Mouse (Mus musculus) monocyte, adult 59 days (primary cell): ENCODE data around the gene Olfr1504. TPM values are rescaled to one million over a fixed set of nuclear protein-coding genes. Genes with fewer than 3 reads are reported as not detected.

Experiments used
- total RNA-seq, 2 experiments: library from RNA; stranded (reverse); gene quantifications; one replicate each; pipeline ENCODE4 v1.2.4; 2023

The Olfr1504 gene
- not detected for total RNA-seq

GRCm38 (mm10) chr19:13897828-13898227 lies at the start of gene Olfr1504:
Olfr1504 (minus strand) TSS chr19:13897928.

GRCm38 (mm10) chr19:13913230-13913629 lies 15.5 kb upstream of the Olfr1504 start, which contains the start of gene Olfr1505:
Olfr1505 (plus strand) TSS chr19:13913530.

GRCm38 (mm10) chr19:13861495-13861894 lies 36.2 kb downstream of the Olfr1504 start, which contains the start of gene Olfr1502:
Olfr1502 (plus strand) TSS chr19:13861795.

GRCm38 (mm10) chr19:13850592-13850991 lies 47.1 kb downstream of the Olfr1504 start, which contains the start of gene Olfr1501:
Olfr1501 (minus strand) TSS chr19:13850692.

Other genes starting within 250 kb of the Olfr1504 start
- gene Olfr1490, start 246.8 kb downstream of the Olfr1504 start, total RNA-seq = not detected
- gene Olfr1491, start 200.7 kb downstream of the Olfr1504 start, total RNA-seq = not detected
- gene Olfr1493-ps1, start 174.7 kb downstream of the Olfr1504 start, total RNA-seq = not detected
- gene Olfr1494, start 158.2 kb downstream of the Olfr1504 start, total RNA-seq = not detected
- gene Olfr1495, start 133.3 kb downstream of the Olfr1504 start, total RNA-seq = not detected
- not detected for gene Olfr1496, start 120.0 kb downstream of the Olfr1504 start, total RNA-seq
- not detected for gene Olfr1497, start 99.7 kb downstream of the Olfr1504 start, total RNA-seq
- gene Olfr1499, start 78.5 kb downstream of the Olfr1504 start, total RNA-seq = not detected
- not detected for gene Olfr1500, start 67.4 kb downstream of the Olfr1504 start, total RNA-seq
- gene Olfr1501, start 47.2 kb downstream of the Olfr1504 start, total RNA-seq = not detected
- not detected for gene Olfr1502, start 36.1 kb downstream of the Olfr1504 start, total RNA-seq
- gene Olfr1505, start 15.6 kb upstream of the Olfr1504 start, total RNA-seq = not detected